Mouse (Mus musculus) forebrain, postnatal 0 days (tissue): ENCODE measurements around the gene Cwf19l1. TPM values are rescaled to one million over a fixed set of nuclear protein-coding genes. Genes with fewer than 3 reads are reported as not detected.
A peak's percentile ranks its signal among the peaks of the same experiment; 100 is the strongest.

Source experiments
- ATAC-seq: fragments of 200-750 bp; cut with Nextera tagmentation; 2 replicates; pipeline ENCODE4 v1.8.0; 2017; ENCODE audit warnings: mild to moderate bottlenecking, moderate library complexity
- DNase-seq: peaks from one replicate; pipeline ENCODE4 v3.0.0-alpha.2; 2015
- H3K27ac ChIP-seq: fragments of 300-500 bp; sonication (generic); 2 replicates; pipeline ENCODE4 v1.5.1; 2014; ENCODE audit warnings: low read depth, mild to moderate bottlenecking, antibody characterized with exemption, low read length, moderate library complexity, mixed read lengths
- H3K27me3 ChIP-seq: fragments of 300-500 bp; sonication (generic); 2 replicates; pipeline ENCODE4 v1.6.1; 2014; ENCODE audit warnings: mild to moderate bottlenecking, low read length, mixed read lengths; ENCODE audit not compliant: insufficient read depth
- H3K36me3 ChIP-seq: fragments of 300-500 bp; sonication (generic); 2 replicates; pipeline ENCODE4 v1.6.1; 2014; ENCODE audit warnings: mild to moderate bottlenecking, moderate library complexity; ENCODE audit not compliant: insufficient read depth
- H3K4me1 ChIP-seq: fragments of 300-500 bp; sonication (generic); 2 replicates; pipeline ENCODE4 v1.6.1; 2014; ENCODE audit warnings: antibody characterized with exemption; ENCODE audit not compliant: insufficient read depth
- H3K4me2 ChIP-seq: fragments of 300-500 bp; sonication (generic); 2 replicates; pipeline ENCODE4 v1.6.1; 2014; ENCODE audit warnings: low read depth, mild to moderate bottlenecking, moderate library complexity
- H3K4me3 ChIP-seq: fragments of 300-500 bp; sonication (generic); 2 replicates; pipeline ENCODE4 v1.5.1; 2014; ENCODE audit warnings: low read depth, low read length, mixed read lengths
- H3K9ac ChIP-seq: fragments of 300-500 bp; sonication (generic); 2 replicates; pipeline ENCODE4 v1.6.1; 2014; ENCODE audit warnings: mild to moderate bottlenecking
- H3K9me3 ChIP-seq: fragments of 300-500 bp; sonication (generic); 2 replicates; pipeline ENCODE4 v1.6.1; 2016; ENCODE audit warnings: low read length
- CTCF ChIP-seq: sonication (generic); IDR thresholded peaks from 2 replicates; pipeline ENCODE4 v1.5.1; 2016; ENCODE audit warnings: antibody characterized with exemption, control low read depth, low read depth
- WGBS: fragments of 180-500 bp; shearing (Covaris S2); extraction: QIAGEN DNeasy Blood & Tissue Kit; methylation state at CpG from one replicate; pipeline ENCODE4 v1.1.7; 2014; 5-methylcytosine and 5-hydroxymethylcytosine counted together
- polyA plus RNA-seq: library from polyadenylated mRNA; unstranded; fragments of >200 nt; fragmentation: Nextera tagmentation; extraction: Ambion mirVana; gene quantifications from 2 replicates; pipeline ENCODE4 v1.2.1, GENCODE M21; 2015
- total RNA-seq: library from RNA; depleted of rRNA; stranded (reverse); fragments of >200 nt; gene quantifications from 2 replicates; pipeline ENCODE4 v1.2.3, GENCODE M21; 2014

Cwf19l1 gene
- total and polyA plus RNA-seq, 2 experiments from 2014 or later = 29.6 to 33.9 TPM

DNA sequence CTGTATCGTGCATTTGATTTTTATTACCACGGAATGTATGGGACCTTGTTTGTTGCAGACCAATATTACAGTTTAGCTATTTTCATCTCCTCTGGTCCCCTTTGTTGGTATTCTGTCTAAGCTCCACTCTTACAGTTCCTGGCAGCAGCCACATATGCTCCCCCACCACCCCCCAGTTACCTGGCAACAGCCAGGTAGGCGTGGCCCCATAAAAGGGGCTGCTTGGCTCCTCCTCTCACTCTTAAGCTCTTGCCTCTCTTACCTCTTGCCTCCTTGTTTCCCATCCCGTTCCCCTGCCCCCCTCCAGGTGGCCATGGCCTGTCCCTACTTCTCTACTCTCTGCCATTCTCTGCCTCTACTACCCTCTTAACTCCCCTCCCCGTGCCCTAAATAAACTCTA is 64.5 kb downstream of the Cwf19l1 start:
- Histone ChIP-seq H3K9ac (no peak overlapping the region), H3K4me3 (no peak overlapping the region), H3K36me3 (peaks cover 19% of the 10 kb centered on the region), H3K27me3 (no peaks in the 10 kb centered on the region), H3K27ac (no peak overlapping the region), H3K4me2 (no peak overlapping the region), H3K4me1 (peaks cover 5% of the 10 kb centered on the region; the same call in 1 of the 2 replicates), H3K9me3 (no peaks in the 10 kb centered on the region)
- ATAC-seq = no peak
- WGBS = 51% methylated on average over 5 of the region's 5 CpGs
- no peak for TF ChIP-seq CTCF
- DNase-seq = no peak

DNA sequence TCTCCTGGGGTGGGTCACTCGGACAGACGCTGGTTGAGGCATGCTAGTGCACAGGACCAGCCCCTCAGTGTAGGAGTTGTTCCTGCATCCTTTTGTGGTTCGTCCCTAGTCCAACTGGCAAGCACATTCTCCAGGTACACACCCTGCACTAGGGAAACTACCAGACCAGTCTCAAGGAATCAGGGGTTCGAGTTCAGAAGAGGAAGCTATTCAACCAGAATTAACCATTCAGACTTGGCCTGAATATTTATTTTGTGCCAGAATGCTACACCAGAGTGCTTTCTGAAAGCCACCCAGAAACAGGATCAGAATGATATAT is 65.8 kb downstream of the Cwf19l1 start:
- Histone ChIP-seq H3K27me3 (no peaks in the 10 kb centered on the region), H3K4me2 (peak overlapping the region; percentile 91), H3K4me1 (peaks cover 5% of the 10 kb centered on the region; the same call in 1 of the 2 replicates), H3K4me3 (peak overlapping the region; percentile 69), H3K9me3 (no peaks in the 10 kb centered on the region), H3K9ac (peak overlapping the region; percentile 65), H3K27ac (peak overlapping the region; percentile 77), H3K36me3 (peaks cover 10% of the 10 kb centered on the region; the same call in 1 of the 2 replicates)
- 4% methylated on average over 4 of the region's 4 CpGs for WGBS
- no peak; the same call in 1 of the 2 replicates for ATAC-seq
- TF ChIP-seq CTCF = no peak
- DNase-seq = no peak

DNA sequence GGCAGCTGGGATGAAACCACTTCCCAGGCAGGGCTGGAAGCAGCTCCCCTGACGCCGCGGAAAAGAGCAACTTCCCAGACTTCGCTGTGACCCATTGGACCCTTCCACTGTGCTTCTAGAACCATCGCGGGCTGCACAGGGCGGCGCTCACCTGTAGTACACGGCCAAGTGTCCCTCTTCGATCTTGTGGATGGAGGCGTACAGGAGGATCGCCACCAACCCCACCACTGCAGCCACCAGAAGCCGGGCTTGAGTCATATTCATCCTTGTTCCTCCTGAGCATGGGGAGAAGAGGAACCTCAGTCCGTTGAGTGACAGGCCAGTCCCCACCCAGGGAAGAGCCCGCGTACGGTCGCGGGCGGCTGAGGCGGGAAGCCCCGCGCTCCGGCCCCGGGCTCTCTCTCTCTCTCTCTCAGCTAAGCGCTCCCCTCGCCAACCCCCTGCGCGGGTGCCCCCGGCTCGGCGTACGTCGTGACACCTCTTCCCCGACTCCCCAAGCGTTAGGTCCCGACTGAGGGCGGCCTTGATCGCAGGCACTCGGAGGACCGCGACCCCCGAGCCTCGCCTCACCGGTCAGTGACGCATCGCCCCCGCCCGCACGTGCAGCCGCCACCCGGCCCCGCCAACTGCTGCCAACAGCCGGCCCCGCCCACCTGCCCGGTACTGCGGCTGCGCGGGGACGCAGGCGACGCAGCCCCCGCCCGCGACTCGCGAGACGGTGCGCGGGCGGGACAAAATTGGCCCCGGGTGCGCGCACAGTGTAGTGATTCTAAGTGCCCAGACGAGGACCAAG is 66.4 kb downstream of the Cwf19l1 start, which contains the start of gene Erlin1:
Gene Erlin1, minus strand, starts transcription at position 665 of the 793 bp plus-strand sequence.
- Histone ChIP-seq H3K4me3 (peak within 1 kb of the TSS; percentile 69), H3K27ac (peak within 1 kb of the TSS; percentile 77), H3K27me3 (no peaks in the 10 kb centered on the region), H3K4me2 (peak within 1 kb of the TSS; percentile 91), H3K36me3 (peaks cover 9% of the 10 kb centered on the region; the same call in 1 of the 2 replicates), H3K9me3 (no peaks in the 10 kb centered on the region), H3K9ac (peak within 1 kb of the TSS; percentile 65), H3K4me1 (peaks cover 5% of the 10 kb centered on the region; the same call in 1 of the 2 replicates)
- ATAC-seq = peak; percentile 96
- WGBS = under 1% methylated on average over 74 of the region's 75 CpGs
- peak; percentile 94 for DNase-seq
- TF ChIP-seq CTCF = no peak

GRCm38 (mm10) chr19:44068232-44068631 is 67.4 kb downstream of the Cwf19l1 start:
- no peak for ATAC-seq
- Histone ChIP-seq H3K4me2 (peak overlapping the region; percentile 91), H3K27me3 (no peaks in the 10 kb centered on the region), H3K27ac (no peak overlapping the region), H3K36me3 (peaks cover 9% of the 10 kb centered on the region; the same call in 1 of the 2 replicates), H3K9me3 (no peaks in the 10 kb centered on the region), H3K4me1 (peaks cover 5% of the 10 kb centered on the region; the same call in 1 of the 2 replicates), H3K4me3 (peak overlapping the region; percentile 69), H3K9ac (0 out of 2 replicates have a peak overlapping the region, but pooled peaks have one; percentile 65)
- no peak for DNase-seq
- 76% methylated on average over 4 of the region's 4 CpGs for WGBS
- TF ChIP-seq CTCF = no peak

DNA sequence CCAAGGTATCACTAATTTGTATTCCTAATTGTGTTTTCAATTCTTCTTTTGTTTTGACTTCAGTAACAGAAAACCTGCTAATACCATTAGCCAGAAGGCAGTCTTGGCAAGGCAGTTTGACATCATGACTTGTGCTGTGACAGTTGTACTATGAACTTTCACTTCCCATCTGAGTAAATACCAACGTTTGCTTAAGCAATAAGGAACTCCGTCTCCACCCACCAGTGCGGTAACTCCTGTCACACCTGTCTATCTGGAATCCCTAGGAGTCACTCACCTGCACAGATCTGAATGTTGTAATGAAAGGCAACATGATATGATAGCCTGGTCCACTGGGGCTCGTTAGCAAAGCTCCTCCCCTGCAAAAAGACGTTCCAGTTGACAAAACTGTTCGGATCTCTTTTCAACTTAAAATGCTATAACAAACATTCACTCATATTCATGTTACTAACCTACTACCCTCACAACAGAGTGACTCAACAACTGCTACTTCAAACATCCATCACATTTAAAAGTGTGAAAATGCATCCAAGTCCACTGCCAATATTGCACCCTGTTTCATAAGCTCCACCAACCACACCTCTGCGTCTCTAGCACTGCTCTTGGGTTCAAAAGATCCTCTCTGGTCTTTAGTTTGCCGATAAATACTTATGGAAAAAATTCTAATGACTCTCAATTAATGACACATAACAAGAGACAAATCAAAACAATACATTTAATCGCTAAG is 68.2 kb downstream of the Cwf19l1 start:
- Histone ChIP-seq H3K4me3 (no peak overlapping the region), H3K36me3 (peaks cover 7% of the 10 kb centered on the region; the same call in 1 of the 2 replicates), H3K4me1 (peaks cover 5% of the 10 kb centered on the region; the same call in 1 of the 2 replicates), H3K9ac (no peak overlapping the region), H3K27ac (no peak overlapping the region), H3K9me3 (no peaks in the 10 kb centered on the region), H3K27me3 (no peaks in the 10 kb centered on the region), H3K4me2 (no peak overlapping the region)
- ATAC-seq (no peak), DNase-seq (no peak)
- WGBS = 67% methylated on average over 9 of the region's 9 CpGs
- TF ChIP-seq CTCF = no peak

DNA sequence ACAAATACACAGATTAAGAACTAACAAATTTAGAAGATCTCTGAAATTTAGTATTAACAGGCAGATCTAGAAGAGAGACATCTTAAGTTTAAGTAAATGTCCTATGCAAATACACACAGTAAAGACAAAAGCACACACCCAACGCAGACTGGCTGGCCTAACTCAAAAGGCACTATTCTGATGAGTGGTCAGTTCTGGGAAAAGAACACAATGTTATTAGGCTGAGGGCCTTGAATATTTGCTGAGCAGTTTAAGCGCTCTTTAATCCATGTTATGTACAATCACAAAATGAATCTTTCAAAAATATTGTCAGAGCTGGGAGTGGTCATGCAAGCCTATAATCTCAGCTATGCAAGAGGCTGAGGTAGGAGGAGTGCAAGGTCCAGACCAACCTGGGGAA is 70.9 kb downstream of the Cwf19l1 start:
- 93% methylated on average over 2 of the region's 2 CpGs for WGBS
- H3K27ac ChIP-seq = no peak overlapping the region

DNA sequence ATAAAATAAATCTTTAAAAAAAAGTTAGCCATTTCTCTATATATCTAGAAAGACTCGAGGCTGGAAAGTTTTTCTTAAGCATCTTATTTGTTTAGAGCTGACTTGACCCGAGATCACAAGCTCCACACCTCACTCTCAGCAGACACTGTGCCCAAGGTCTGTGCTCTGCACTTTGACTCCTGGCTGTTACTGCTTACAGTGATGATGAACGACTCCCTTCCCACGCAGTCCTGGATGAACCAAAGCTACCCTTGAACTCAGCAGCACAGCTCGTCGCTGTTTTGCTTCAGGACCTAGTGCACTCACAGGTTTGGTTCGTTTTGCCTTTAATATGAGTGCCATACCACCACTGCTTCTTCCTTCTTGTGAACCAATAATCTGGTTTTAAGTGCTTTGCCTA is 71.9 kb downstream of the Cwf19l1 start:
- Histone ChIP-seq H3K9ac (no peak overlapping the region), H3K27me3 (no peaks in the 10 kb centered on the region), H3K4me3 (no peak overlapping the region), H3K27ac (no peak overlapping the region), H3K4me2 (no peak overlapping the region), H3K36me3 (peaks cover 29% of the 10 kb centered on the region), H3K9me3 (no peaks in the 10 kb centered on the region), H3K4me1 (peaks cover 3% of the 10 kb centered on the region; the same call in 1 of the 2 replicates)
- 92% methylated on average over 7 of the region's 7 CpGs for WGBS
- no peak for TF ChIP-seq CTCF
- DNase-seq (no peak), ATAC-seq (no peak)

More for the DNA sequence above, 70.9 kb downstream of the Cwf19l1 start:
- H3K9ac ChIP-seq = no peak overlapping the region
- DNase-seq (no peak), ATAC-seq (no peak)
- H3K36me3 ChIP-seq = peaks cover 20% of the 10 kb centered on the region
- no peaks in the 10 kb centered on the region for H3K27me3 ChIP-seq
- TF ChIP-seq CTCF = no peak
- no peaks in the 10 kb centered on the region for H3K9me3 ChIP-seq
- no peak overlapping the region for H3K4me2 ChIP-seq
- no peak overlapping the region for H3K4me3 ChIP-seq
- H3K4me1 ChIP-seq = peaks cover 5% of the 10 kb centered on the region; the same call in 1 of the 2 replicates
